Mouse (Mus musculus) E14TG2a.4 (cell line): ENCODE data around the gene Foxn2.

Experiments used
- CTCF ChIP-seq: conservative IDR thresholded peaks from 2 replicates; pipeline ENCODE4 v1.5.1; 2014; ENCODE audit warnings: low read length
- NANOG ChIP-seq: IDR thresholded peaks from 2 replicates; pipeline ENCODE4 v1.6.1; 2014; ENCODE audit warnings: borderline replicate concordance, low read length, mixed read lengths
- POU5F1 ChIP-seq: IDR thresholded peaks from 2 replicates; pipeline ENCODE4 v1.6.1; 2014; ENCODE audit warnings: low read length, borderline replicate concordance

DNA sequence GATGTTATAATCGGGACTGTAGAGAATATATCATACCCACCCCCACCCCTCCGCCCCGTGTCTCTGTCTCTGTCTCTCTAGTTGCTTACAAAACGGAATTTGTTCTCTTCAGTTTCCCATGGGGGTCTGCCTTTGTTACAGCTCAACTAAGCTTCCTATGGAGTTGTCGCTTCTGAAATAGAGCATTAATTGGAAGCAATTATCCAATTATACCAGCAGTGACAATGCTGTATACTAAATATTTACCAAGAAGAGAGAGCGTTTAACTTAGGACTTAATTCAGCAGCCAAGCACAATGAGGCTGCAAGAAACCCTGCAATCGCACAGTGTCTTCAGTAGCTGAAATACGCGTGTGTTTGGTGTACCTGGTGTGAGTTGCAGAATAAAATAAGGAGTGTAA, 53.0 kb downstream of the Foxn2 start:
- TF ChIP-seq CTCF (no peak), POU5F1 (no peak), NANOG (no peak)
